Mouse (Mus musculus) stomach, postnatal 0 days (tissue): ENCODE data around the gene Ncl.
A peak's percentile ranks its signal among the peaks of the same experiment; 100 is the strongest.

Experiments used
- CTCF ChIP-seq: IDR thresholded peaks from 2 replicates; pipeline ENCODE4 v1.5.1; 2016; ENCODE audit warnings: antibody characterized with exemption, low read depth, mild to moderate bottlenecking, moderate library complexity
- EP300 ChIP-seq: optimal IDR thresholded peaks from 2 replicates; pipeline ENCODE3; 2016; ENCODE audit warnings: antibody characterized with exemption

- TF ChIP-seq CTCF: peak; percentile 69
- TF ChIP-seq EP300: no peak
Observed at GRCm38 (mm10) chr1:86301221-86302091, 57.7 kb downstream of the Ncl start.
